Mouse (Mus musculus): ENCODE results near the gene Acss1. TPM values are rescaled to one million over a fixed set of nuclear protein-coding genes. Genes with fewer than 3 reads are reported as not detected.

Acss1 gene
- polyA plus RNA-seq, 1 experiment from 2014 or later = 22.1 TPM

DNA sequence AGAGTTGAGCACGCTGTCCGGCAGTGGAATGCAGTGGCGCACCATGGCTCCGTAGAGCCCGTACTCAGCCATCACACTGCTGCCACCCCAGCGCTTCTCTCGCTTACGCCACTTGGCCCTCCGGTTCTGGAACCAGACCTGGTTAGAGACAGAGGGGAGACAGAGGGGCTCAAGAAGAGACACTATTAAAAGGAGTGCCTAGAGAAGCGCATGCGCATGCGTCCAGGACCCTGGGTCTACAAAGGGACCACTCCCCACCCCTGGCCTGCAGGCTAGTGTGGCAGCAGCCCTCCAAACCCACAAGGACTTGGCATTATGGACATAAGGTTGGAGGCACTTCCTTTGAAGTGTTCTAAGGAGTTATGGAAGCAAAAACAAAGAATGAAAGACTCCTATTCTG is 16.2 kb upstream of the Acss1 start:
- peaks cover 20% of the 10 kb centered on the region for H3K27me3 ChIP-seq (replicated peaks; ENCODE audit: control insufficient read depth, insufficient read depth, low read length)
- H3K27ac ChIP-seq (ENCODE audit: low read depth, low read length) = no peak overlapping the region
- no peak overlapping the region for H3K4me3 ChIP-seq (ENCODE audit: low read length)
- no peak overlapping the region for H3K9ac ChIP-seq (ENCODE audit: low read depth, low read length)
- H3K36me3 ChIP-seq (ENCODE audit: control insufficient read depth, insufficient read depth, low read length) = no peaks in the 10 kb centered on the region
- WGBS = 90% methylated on average over 12 of the region's 12 CpGs
- no peak overlapping the region for H3K4me2 ChIP-seq (ENCODE audit: low read length)
- H3K9me3 ChIP-seq (ENCODE audit: control insufficient read depth, low read length) = no peaks in the 10 kb centered on the region
- peaks cover 13% of the 10 kb centered on the region for H3K4me1 ChIP-seq (ENCODE audit: control insufficient read depth, insufficient read depth, low read depth, low read length)
- ATAC-seq = no peak

DNA sequence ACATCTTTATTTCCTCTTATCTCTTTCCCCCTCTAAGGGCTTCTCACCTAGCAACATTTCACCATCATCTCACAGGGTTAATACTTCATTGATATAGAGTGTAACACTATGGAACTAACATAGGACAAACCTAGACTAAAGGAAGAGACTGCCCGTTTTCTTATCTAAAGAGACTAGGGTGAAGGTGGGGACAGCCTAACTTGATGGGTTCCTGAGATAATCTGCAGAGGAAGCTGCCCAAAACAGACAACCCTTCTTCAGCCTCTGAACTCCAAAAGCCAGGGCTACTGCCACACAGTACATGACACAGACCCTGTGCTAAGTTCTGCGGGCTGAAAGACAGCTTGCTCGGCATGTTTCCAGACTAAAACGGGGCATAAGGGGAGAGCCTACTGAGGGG is 13.3 kb upstream of the Acss1 start:
- Histone ChIP-seq H3K27me3 (replicated peaks; ENCODE audit: control insufficient read depth, insufficient read depth, low read length) (peaks cover 8% of the 10 kb centered on the region), H3K36me3 (ENCODE audit: control insufficient read depth, insufficient read depth, low read length) (no peaks in the 10 kb centered on the region), H3K9me3 (ENCODE audit: control insufficient read depth, low read length) (no peaks in the 10 kb centered on the region), H3K27ac (ENCODE audit: low read depth, low read length) (no peak overlapping the region), H3K4me3 (ENCODE audit: low read length) (no peak overlapping the region), H3K4me2 (ENCODE audit: low read length) (no peak overlapping the region), H3K4me1 (ENCODE audit: control insufficient read depth, insufficient read depth, low read depth, low read length) (no peaks in the 10 kb centered on the region), H3K9ac (ENCODE audit: low read depth, low read length) (no peak overlapping the region)
- no peak for ATAC-seq
- 65% methylated on average over 4 of the region's 4 CpGs for WGBS

DNA sequence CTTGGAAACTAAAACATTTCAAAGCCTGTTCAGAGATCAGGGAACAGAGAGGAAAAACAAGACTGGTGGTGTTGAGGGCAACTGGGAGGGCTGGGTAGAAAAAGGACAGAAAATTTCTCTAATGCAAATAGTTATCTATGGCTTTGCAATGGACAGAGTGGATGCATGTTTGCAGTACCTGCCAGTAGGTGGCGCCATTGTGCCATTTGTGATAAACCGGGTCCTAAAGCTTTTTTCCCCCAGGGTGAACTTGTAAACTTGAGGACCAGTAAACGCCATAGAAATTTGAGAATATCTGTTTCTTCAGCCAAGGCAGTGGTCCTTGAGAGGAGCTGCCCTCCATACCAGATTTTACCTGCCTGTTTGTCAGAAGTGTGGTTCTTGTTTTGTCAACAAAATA is 10.1 kb upstream of the Acss1 start:
- peak; percentile 21; the same call in 1 of the 2 replicates for ATAC-seq
- Histone ChIP-seq H3K9me3 (ENCODE audit: control insufficient read depth, low read length) (no peaks in the 10 kb centered on the region), H3K4me1 (ENCODE audit: control insufficient read depth, insufficient read depth, low read depth, low read length) (no peaks in the 10 kb centered on the region), H3K27me3 (replicated peaks; ENCODE audit: control insufficient read depth, insufficient read depth, low read length) (no peaks in the 10 kb centered on the region; the same call in 1 of the 2 replicates), H3K4me2 (ENCODE audit: low read length) (no peak overlapping the region), H3K4me3 (ENCODE audit: low read length) (no peak overlapping the region), H3K36me3 (ENCODE audit: control insufficient read depth, insufficient read depth, low read length) (no peaks in the 10 kb centered on the region), H3K27ac (ENCODE audit: low read depth, low read length) (no peak overlapping the region), H3K9ac (ENCODE audit: low read depth, low read length) (no peak overlapping the region)
- 3% methylated on average over 3 of the region's 3 CpGs for WGBS

DNA sequence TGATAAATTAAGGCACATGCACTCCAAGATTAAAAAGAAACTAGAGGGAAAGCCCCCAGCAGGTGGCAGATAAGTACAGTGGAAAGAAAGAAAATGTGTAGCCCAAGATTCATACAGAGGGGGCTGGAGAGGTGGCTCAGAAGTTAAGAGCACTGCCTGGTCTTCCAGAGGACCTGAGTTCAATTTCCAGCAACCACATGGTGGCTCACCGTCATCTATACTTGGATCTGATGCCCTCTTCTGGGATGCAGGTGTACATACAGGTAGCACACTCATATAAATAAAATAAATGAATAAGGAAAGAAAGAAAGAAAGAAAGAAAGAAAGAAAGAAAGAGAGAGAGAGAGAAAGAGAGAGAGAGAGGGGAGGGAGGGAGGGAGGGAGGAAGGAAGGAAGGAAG is 7.2 kb upstream of the Acss1 start:
- Histone ChIP-seq H3K36me3 (ENCODE audit: control insufficient read depth, insufficient read depth, low read length) (no peaks in the 10 kb centered on the region), H3K4me1 (ENCODE audit: control insufficient read depth, insufficient read depth, low read depth, low read length) (no peaks in the 10 kb centered on the region), H3K27ac (ENCODE audit: low read depth, low read length) (no peak overlapping the region), H3K4me3 (ENCODE audit: low read length) (no peak overlapping the region), H3K9me3 (ENCODE audit: control insufficient read depth, low read length) (no peaks in the 10 kb centered on the region), H3K9ac (ENCODE audit: low read depth, low read length) (no peak overlapping the region), H3K4me2 (ENCODE audit: low read length) (no peak overlapping the region), H3K27me3 (replicated peaks; ENCODE audit: control insufficient read depth, insufficient read depth, low read length) (no peaks in the 10 kb centered on the region)
- no peak for ATAC-seq
- 29% methylated on average over 1 of the region's 1 CpGs for WGBS

DNA sequence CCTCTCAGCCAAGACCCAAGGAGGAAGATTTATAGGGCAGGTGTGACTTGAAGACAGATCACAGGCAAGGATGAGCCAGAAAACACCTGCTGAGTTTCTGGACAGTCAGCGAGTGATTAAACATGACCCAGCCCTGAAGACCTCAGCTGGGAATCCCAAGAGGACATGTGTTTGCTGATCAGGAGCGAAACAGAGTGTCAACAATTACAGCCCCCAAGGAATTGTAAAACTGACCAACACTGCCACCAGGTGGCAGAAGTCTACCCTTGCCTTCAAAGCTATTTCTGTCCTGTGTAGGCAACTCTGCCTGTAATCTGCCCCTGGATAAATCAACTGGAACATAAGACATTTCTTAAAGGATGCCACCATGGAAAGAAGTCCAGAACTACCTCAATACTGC is 6.6 kb upstream of the Acss1 start:
- no peak overlapping the region for H3K4me3 ChIP-seq (ENCODE audit: low read length)
- 0% methylated on average over 2 of the region's 2 CpGs for WGBS
- no peak overlapping the region for H3K27ac ChIP-seq (ENCODE audit: low read depth, low read length)
- H3K27me3 ChIP-seq (replicated peaks; ENCODE audit: control insufficient read depth, insufficient read depth, low read length) = no peaks in the 10 kb centered on the region; the same call in 1 of the 2 replicates
- H3K9ac ChIP-seq (ENCODE audit: low read depth, low read length) = no peak overlapping the region
- H3K9me3 ChIP-seq (ENCODE audit: control insufficient read depth, low read length) = no peaks in the 10 kb centered on the region
- peak; percentile 67 for ATAC-seq
- H3K4me1 ChIP-seq (ENCODE audit: control insufficient read depth, insufficient read depth, low read depth, low read length) = no peaks in the 10 kb centered on the region
- H3K36me3 ChIP-seq (ENCODE audit: control insufficient read depth, insufficient read depth, low read length) = no peaks in the 10 kb centered on the region
- H3K4me2 ChIP-seq (ENCODE audit: low read length) = no peak overlapping the region

DNA sequence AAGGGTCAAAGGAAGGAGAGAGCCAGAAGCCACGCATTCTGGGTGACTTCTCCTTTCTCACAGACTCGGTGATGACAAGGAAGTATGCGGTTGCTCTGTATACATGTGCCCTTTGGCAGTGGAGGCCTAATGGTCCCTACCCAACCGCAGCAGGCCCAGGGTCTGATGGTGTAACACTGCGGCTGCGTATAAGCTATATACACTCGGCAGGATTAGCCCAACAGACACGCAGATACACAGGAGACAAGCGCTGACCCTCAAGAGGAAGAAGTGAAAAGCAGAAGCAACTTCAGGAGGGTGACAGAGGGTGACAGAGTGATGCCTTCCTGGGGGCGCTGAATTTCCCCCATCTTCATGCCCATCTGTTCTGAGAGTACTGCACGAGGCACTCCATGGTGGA is 5.6 kb upstream of the Acss1 start:
- ATAC-seq = no peak

DNA sequence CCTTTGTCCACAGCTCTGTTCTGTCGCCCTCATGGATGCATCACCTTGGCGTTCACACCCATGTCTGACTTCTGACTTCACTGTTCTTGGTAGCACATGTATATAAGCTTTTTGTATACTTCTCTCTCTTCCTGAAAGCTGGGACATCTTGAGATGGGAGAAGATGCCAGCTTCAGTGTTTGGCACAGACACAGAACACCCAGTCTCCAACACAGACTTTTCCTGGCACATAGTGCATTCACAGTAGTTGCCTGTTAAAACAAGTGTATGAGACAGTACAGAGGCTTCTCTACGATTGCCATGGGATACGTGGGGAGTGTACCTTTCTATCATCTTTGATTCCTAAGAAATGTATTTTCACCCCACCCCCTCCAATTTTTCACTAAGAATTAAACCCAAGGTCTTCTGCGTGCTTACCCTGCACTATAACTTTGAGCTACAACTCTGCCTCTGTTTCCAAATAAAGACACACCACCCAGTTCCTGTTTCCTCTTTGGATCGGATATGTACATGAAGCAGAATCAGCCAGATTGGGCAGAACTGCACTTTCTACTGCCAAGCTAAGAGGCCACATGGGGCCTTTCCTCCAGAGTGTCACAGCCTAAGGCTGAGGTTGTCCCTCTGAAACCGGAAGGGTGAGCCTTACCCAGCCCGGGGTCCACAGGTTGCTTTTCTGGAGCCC is 3.5 kb upstream of the Acss1 start:
- Histone ChIP-seq H3K9me3 (ENCODE audit: control insufficient read depth, low read length) (no peaks in the 10 kb centered on the region), H3K9ac (ENCODE audit: low read depth, low read length) (no peak overlapping the region), H3K27me3 (replicated peaks; ENCODE audit: control insufficient read depth, insufficient read depth, low read length) (peaks cover 2% of the 10 kb centered on the region; the same call in 1 of the 2 replicates), H3K4me1 (ENCODE audit: control insufficient read depth, insufficient read depth, low read depth, low read length) (peaks cover 9% of the 10 kb centered on the region), H3K27ac (ENCODE audit: low read depth, low read length) (no peak overlapping the region), H3K36me3 (ENCODE audit: control insufficient read depth, insufficient read depth, low read length) (no peaks in the 10 kb centered on the region), H3K4me3 (ENCODE audit: low read length) (no peak overlapping the region), H3K4me2 (ENCODE audit: low read length) (no peak overlapping the region)
- WGBS = 80% methylated on average over 8 of the region's 8 CpGs
- no peak for ATAC-seq

More for the DNA sequence above, 5.6 kb upstream of the Acss1 start:
- H3K9ac ChIP-seq (ENCODE audit: low read depth, low read length) = no peak overlapping the region
- no peak overlapping the region for H3K4me3 ChIP-seq (ENCODE audit: low read length)
- H3K4me2 ChIP-seq (ENCODE audit: low read length) = no peak overlapping the region
- H3K27ac ChIP-seq (ENCODE audit: low read depth, low read length) = no peak overlapping the region
- WGBS = 87% methylated on average over 11 of the region's 11 CpGs
- no peaks in the 10 kb centered on the region for H3K4me1 ChIP-seq (ENCODE audit: control insufficient read depth, insufficient read depth, low read depth, low read length)
- no peaks in the 10 kb centered on the region for H3K36me3 ChIP-seq (ENCODE audit: control insufficient read depth, insufficient read depth, low read length)
- H3K27me3 ChIP-seq (replicated peaks; ENCODE audit: control insufficient read depth, insufficient read depth, low read length) = no peaks in the 10 kb centered on the region; the same call in 1 of the 2 replicates
- H3K9me3 ChIP-seq (ENCODE audit: control insufficient read depth, low read length) = no peaks in the 10 kb centered on the region

DNA sequence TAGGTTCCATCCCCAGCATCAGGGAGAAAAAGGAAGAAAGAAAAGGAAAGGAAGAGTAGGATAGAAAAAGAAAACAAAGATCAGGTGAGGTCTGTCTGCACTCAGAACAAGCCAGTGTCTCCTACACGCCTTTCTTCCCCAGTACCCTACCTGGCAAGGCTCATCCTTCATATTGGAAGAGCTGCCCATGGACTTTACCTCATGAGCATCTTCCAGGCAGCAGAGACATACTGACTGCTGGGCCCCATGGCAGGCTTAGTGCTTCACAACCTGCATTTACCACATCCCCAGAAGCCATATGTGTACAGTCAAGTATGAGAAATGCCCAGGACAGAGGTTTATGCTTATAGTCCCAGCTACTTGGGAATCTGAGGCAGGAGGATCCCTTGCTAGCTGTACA is 2.6 kb upstream of the Acss1 start:
- 100% methylated on average over 1 of the region's 1 CpGs for WGBS
- Histone ChIP-seq H3K9ac (ENCODE audit: low read depth, low read length) (no peak overlapping the region), H3K27ac (ENCODE audit: low read depth, low read length) (no peak overlapping the region), H3K4me3 (ENCODE audit: low read length) (no peak overlapping the region), H3K9me3 (ENCODE audit: control insufficient read depth, low read length) (no peaks in the 10 kb centered on the region), H3K27me3 (replicated peaks; ENCODE audit: control insufficient read depth, insufficient read depth, low read length) (peaks cover 2% of the 10 kb centered on the region; the same call in 1 of the 2 replicates), H3K4me2 (ENCODE audit: low read length) (no peak overlapping the region), H3K36me3 (ENCODE audit: control insufficient read depth, insufficient read depth, low read length) (no peaks in the 10 kb centered on the region), H3K4me1 (ENCODE audit: control insufficient read depth, insufficient read depth, low read depth, low read length) (peaks cover 9% of the 10 kb centered on the region)
- no peak for ATAC-seq

DNA sequence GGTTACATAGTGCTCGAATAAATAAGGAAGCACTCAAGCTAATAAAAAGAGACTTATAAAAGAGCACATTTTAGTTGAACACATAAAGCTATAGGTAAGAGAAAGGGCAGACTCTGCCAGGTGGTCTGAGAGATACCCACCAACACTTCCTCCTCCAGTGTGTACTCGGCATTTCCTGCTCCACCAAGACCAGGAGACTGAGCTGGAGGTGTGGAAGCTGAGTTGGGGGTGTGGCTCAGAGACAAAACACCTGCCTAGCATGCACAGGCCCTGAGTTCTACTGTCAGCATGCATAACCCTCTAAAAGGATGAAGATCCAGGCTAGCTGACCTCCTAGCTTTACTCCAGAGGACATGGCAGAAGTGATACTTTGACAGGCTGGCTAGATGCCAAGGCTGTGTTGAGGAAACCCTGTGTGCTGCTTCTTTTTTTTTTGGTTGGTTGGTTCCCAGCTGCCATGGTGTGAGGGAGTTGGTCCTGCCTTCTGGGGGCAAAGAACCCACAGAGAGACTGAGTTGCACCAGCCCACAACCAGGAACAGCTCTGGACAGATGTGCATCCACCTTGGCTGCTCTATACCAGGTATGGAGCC is 1.2 kb upstream of the Acss1 start:
- Histone ChIP-seq H3K9ac (ENCODE audit: low read depth, low read length) (no peak overlapping the region), H3K36me3 (ENCODE audit: control insufficient read depth, insufficient read depth, low read length) (no peaks in the 10 kb centered on the region), H3K9me3 (ENCODE audit: control insufficient read depth, low read length) (no peaks in the 10 kb centered on the region), H3K4me3 (ENCODE audit: low read length) (no peak overlapping the region), H3K27ac (ENCODE audit: low read depth, low read length) (no peak overlapping the region), H3K4me2 (ENCODE audit: low read length) (no peak overlapping the region), H3K4me1 (ENCODE audit: control insufficient read depth, insufficient read depth, low read depth, low read length) (peaks cover 9% of the 10 kb centered on the region), H3K27me3 (replicated peaks; ENCODE audit: control insufficient read depth, insufficient read depth, low read length) (peaks cover 2% of the 10 kb centered on the region; the same call in 1 of the 2 replicates)
- 79% methylated on average over 2 of the region's 2 CpGs for WGBS
- ATAC-seq = no peak

All from hindbrain, embryonic 16.5 days (tissue).